Mouse (Mus musculus) stomach, postnatal 0 days (tissue): ENCODE results near the gene Gng13.

Experiments used
- CTCF ChIP-seq: IDR thresholded peaks from 2 replicates; pipeline ENCODE4 v1.5.1; 2016; ENCODE audit warnings: antibody characterized with exemption, low read depth, mild to moderate bottlenecking, moderate library complexity
- EP300 ChIP-seq: optimal IDR thresholded peaks from 2 replicates; pipeline ENCODE3; 2016; ENCODE audit warnings: antibody characterized with exemption

GRCm38 (mm10) chr17:25721476-25721875 is 4.5 kb downstream of the Gng13 start:
- TF ChIP-seq CTCF = no peak
- no peak for TF ChIP-seq EP300
